ENCODE assay signal across 8 mouse cellular contexts in the genomic region with DNA sequence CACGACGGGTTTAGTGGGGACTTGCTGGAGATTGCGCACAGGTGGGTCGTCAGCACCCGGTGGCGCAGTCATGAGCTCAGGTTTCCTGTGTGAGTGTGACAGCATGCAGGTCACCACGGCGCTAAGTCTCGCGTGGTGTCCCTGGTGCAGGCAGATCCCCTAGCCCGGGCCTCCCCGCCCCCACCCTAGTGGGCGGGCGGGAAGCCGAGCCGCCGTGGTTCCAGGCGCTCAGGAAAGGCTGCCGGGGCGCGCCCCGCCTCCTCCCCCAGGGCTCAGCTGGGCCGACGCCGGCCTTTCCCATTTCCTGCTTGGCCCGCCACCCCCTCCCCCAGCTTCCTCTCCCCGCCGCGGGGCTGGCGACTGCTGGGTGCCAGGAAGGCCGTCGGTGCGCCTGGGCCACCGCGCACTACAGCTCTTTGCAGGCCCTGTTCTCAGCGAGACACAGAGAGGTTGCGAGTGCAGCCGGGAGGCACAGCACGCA. TPM values are rescaled to one million over a fixed set of nuclear protein-coding genes. Genes with fewer than 3 reads are reported as not detected.
DNase-seq lines count a peak whose midpoint lies in the region; ATAC-seq and TF ChIP-seq lines count a peak whose summit lies in the region.

No protein-coding gene starts in this region.

- TF ChIP-seq POLR2A in lung, adult 2 months (IDR thresholded peaks at IDR 0.05; ENCODE audit: borderline replicate concordance, extremely low read depth, low read depth, low read length), result peak; percentile 83
- TF ChIP-seq POLR2A in thymus, adult 2 months (IDR thresholded peaks at IDR 0.05; ENCODE audit: control insufficient read depth, extremely low read depth, insufficient read depth, low read length, poor library complexity), result peak; percentile 54; the same call in 1 of the 2 replicates

- H3K9ac ChIP-seq in embryonic facial prominence, embryonic 15.5 days, result peak overlapping the region; percentile 51
- peak overlapping the region; percentile 77 for H3K9ac ChIP-seq in heart, embryonic 14.5 days (ENCODE audit: low read length)
- H3K9ac ChIP-seq in kidney, embryonic 16.5 days (replicated peaks; ENCODE audit: low read length), result peak overlapping the region; percentile 91
- peak overlapping the region; percentile 68 for H3K9ac ChIP-seq in neural tube, embryonic 13.5 days

- no peaks in the 10 kb centered on the region for H3K27me3 ChIP-seq in embryonic facial prominence, embryonic 15.5 days
- no peaks in the 10 kb centered on the region for H3K27me3 ChIP-seq in heart, embryonic 14.5 days (ENCODE audit: control insufficient read depth, insufficient read depth, low read length)
- H3K27me3 ChIP-seq in kidney, embryonic 16.5 days (ENCODE audit: insufficient read depth, low read length), result no peaks in the 10 kb centered on the region
- H3K27me3 ChIP-seq in neural tube, embryonic 13.5 days, result no peaks in the 10 kb centered on the region
- H3K27me3 ChIP-seq in thymus, adult 2 months (ENCODE audit: control insufficient read depth, insufficient read depth, low read length), result no peaks in the 10 kb centered on the region

- H3K4me3 ChIP-seq in embryonic facial prominence, embryonic 15.5 days (replicated peaks), result peak overlapping the region; percentile 87
- H3K4me3 ChIP-seq in heart, embryonic 14.5 days (ENCODE audit: control insufficient read depth in 1 of 2, insufficient read depth in 1 of 2, low read depth in 1 of 2, low read length in 2 of 2), result peak overlapping the region; percentile 54 to 64
- peak overlapping the region; percentile 54 for H3K4me3 ChIP-seq in kidney, embryonic 16.5 days (ENCODE audit: low read length)
- peak overlapping the region; percentile 74 for H3K4me3 ChIP-seq in lung, adult 2 months (replicated peaks; ENCODE audit: extremely low read depth, low read depth, low read length)
- peak overlapping the region; percentile 82 for H3K4me3 ChIP-seq in neural tube, embryonic 13.5 days
- H3K4me3 ChIP-seq in thymus, adult 2 months (ENCODE audit: control insufficient read depth, insufficient read depth, low read length), result peak overlapping the region; percentile 44

- peaks cover 64% of the 10 kb centered on the region for H3K4me1 ChIP-seq in embryonic facial prominence, embryonic 15.5 days
- H3K4me1 ChIP-seq in heart, embryonic 14.5 days (ENCODE audit: control insufficient read depth in 2 of 2, insufficient read depth in 2 of 2, low read length in 2 of 2), result peaks cover 20 to 26% of the 10 kb centered on the region in 2 experiments; a peak in 3 of 4 replicates
- H3K4me1 ChIP-seq in kidney, embryonic 16.5 days (ENCODE audit: insufficient read depth, low read length), result peaks cover 46% of the 10 kb centered on the region
- peaks cover 19% of the 10 kb centered on the region for H3K4me1 ChIP-seq in lung, adult 2 months (ENCODE audit: control insufficient read depth, insufficient read depth, low read length)
- peaks cover 72% of the 10 kb centered on the region for H3K4me1 ChIP-seq in neural tube, embryonic 13.5 days (replicated peaks)
- peaks cover 46% of the 10 kb centered on the region for H3K4me1 ChIP-seq in thymus, adult 2 months (replicated peaks; ENCODE audit: control insufficient read depth, insufficient read depth, low read length)

- H3K9me3 ChIP-seq in embryonic facial prominence, embryonic 15.5 days (replicated peaks), result no peaks in the 10 kb centered on the region
- H3K9me3 ChIP-seq in heart, embryonic 14.5 days (ENCODE audit: control insufficient read depth, low read length), result no peaks in the 10 kb centered on the region
- no peaks in the 10 kb centered on the region for H3K9me3 ChIP-seq in kidney, embryonic 16.5 days (ENCODE audit: low read length)
- H3K9me3 ChIP-seq in neural tube, embryonic 13.5 days, result no peaks in the 10 kb centered on the region

- H3K36me3 ChIP-seq in embryonic facial prominence, embryonic 15.5 days, result no peaks in the 10 kb centered on the region
- no peaks in the 10 kb centered on the region for H3K36me3 ChIP-seq in heart, embryonic 14.5 days (ENCODE audit: control insufficient read depth, insufficient read depth, low read length)
- no peaks in the 10 kb centered on the region for H3K36me3 ChIP-seq in kidney, embryonic 16.5 days (ENCODE audit: insufficient read depth, low read length)
- H3K36me3 ChIP-seq in neural tube, embryonic 13.5 days, result no peaks in the 10 kb centered on the region
- H3K36me3 ChIP-seq in thymus, adult 2 months (ENCODE audit: control insufficient read depth, insufficient read depth, low read length), result no peaks in the 10 kb centered on the region

- DNase-seq in CD4-positive helper T cell, adult 2 months (ENCODE audit: low read depth, low spot score), result peak; percentile 97
- peak; percentile 93 for DNase-seq in adrenal gland, adult 2 months
- DNase-seq in lung, adult 2 months, result peak; percentile 80
- peak; percentile 85 for DNase-seq in thymus, adult 2 months

- H3K27ac ChIP-seq in embryonic facial prominence, embryonic 15.5 days (replicated peaks), result peak overlapping the region; percentile 98
- H3K27ac ChIP-seq in heart, embryonic 14.5 days (replicated peaks in 1 of 2; ENCODE audit: control insufficient read depth in 1 of 2, insufficient read depth in 1 of 2, low read depth in 2 of 2, low read length in 2 of 2), result peak overlapping the region; percentile 94 to 98
- peak overlapping the region; percentile 100 for H3K27ac ChIP-seq in kidney, embryonic 16.5 days (ENCODE audit: low read length)
- peak overlapping the region; percentile 93 for H3K27ac ChIP-seq in neural tube, embryonic 13.5 days (replicated peaks)
- peak overlapping the region; percentile 86 for H3K27ac ChIP-seq in thymus, adult 2 months (ENCODE audit: control insufficient read depth, insufficient read depth, low read length)

- peak overlapping the region; percentile 95 for H3K4me2 ChIP-seq in embryonic facial prominence, embryonic 15.5 days (replicated peaks)
- H3K4me2 ChIP-seq in heart, embryonic 14.5 days (ENCODE audit: low read length), result peak overlapping the region; percentile 99
- peak overlapping the region; percentile 98 for H3K4me2 ChIP-seq in kidney, embryonic 16.5 days (replicated peaks; ENCODE audit: low read depth, low read length)
- peak overlapping the region; percentile 88 for H3K4me2 ChIP-seq in neural tube, embryonic 13.5 days

- 1% methylated on average over 32 of the region's 39 CpGs for WGBS in embryonic facial prominence, embryonic 15.5 days
- WGBS in heart, embryonic 14.5 days, result 1% methylated on average over 32 of the region's 39 CpGs
- 2% methylated on average over 39 of the region's 39 CpGs for WGBS in kidney, embryonic 16.5 days
- WGBS in lung, adult 2 months, result under 1% methylated on average over 37 of the region's 39 CpGs
- whole genome bisulfite sequencing in neural tube, embryonic 13.5 days, result 1% methylated on average over 39 of the region's 39 CpGs
- 1% methylated on average over 38 of the region's 39 CpGs for WGBS in thymus, adult 2 months

- peak; percentile 76 for ATAC-seq in embryonic facial prominence, embryonic 15.5 days (ENCODE audit: insufficient number of reproducible peaks, low FRiP score, low TSS enrichment, low read depth)
- ATAC-seq in heart, embryonic 14.5 days (ENCODE audit: insufficient number of reproducible peaks, insufficient read depth, low FRiP score, low read depth), result peak; percentile 72
- ATAC-seq in kidney, embryonic 16.5 days (ENCODE audit: low FRiP score, low TSS enrichment), result peak; percentile 75
- peak; percentile 45 for ATAC-seq in neural tube, embryonic 13.5 days (ENCODE audit: low read depth)

- TF ChIP-seq CTCF in lung, adult 2 months (IDR thresholded peaks at IDR 0.05; ENCODE audit: insufficient read depth, low read length), result no peak
- peak; percentile 53; the same call in 1 of the 2 replicates for TF ChIP-seq CTCF in thymus, adult 2 months (IDR thresholded peaks at IDR 0.05; ENCODE audit: borderline replicate concordance, control insufficient read depth, extremely low read depth, insufficient read depth, low read length, poor library complexity)

RNA-seq across cellular contexts. Expression of a gene that starts 0.7 kb away (rescaled TPM):
- total RNA-seq in adrenal gland, adult 2 months (2021), result 100 to 1,000 TPM in 1 of 2 experiments, 10 to 100 TPM in 1; 76.2 to 110 TPM
- polyA plus RNA-seq in adrenal gland, adult 2 months (2012; rRNA removed), result 476 and 593 TPM in 2 replicates
- 127 and 130 TPM in 2 replicates for polyA plus RNA-seq in embryonic facial prominence, embryonic 15.5 days (2015; fragmentation: Nextera tagmentation; extraction: Ambion mirVana)
- polyA plus RNA-seq in heart, embryonic 14.5 days (2014; fragmentation: Nextera tagmentation; extraction: Ambion mirVana), result 83.7 and 85.8 TPM in 2 replicates
- polyA plus RNA-seq in kidney, embryonic 16.5 days (2015; fragmentation: Nextera tagmentation; extraction: Ambion mirVana), result 133 and 149 TPM in 2 replicates
- polyA plus RNA-seq in lung, adult 2 months (2012; rRNA removed), result 228 and 351 TPM in 2 replicates
- polyA plus RNA-seq in neural tube, embryonic 13.5 days (2015; fragmentation: Nextera tagmentation; extraction: Ambion mirVana), result 117 and 141 TPM in 2 replicates
- 392 and 506 TPM in 2 replicates for polyA plus RNA-seq in thymus, adult 2 months (2012; rRNA removed)

RNA-seq across cellular contexts. Expression of a gene that starts 6.5 kb away (rescaled TPM):
- total RNA-seq in adrenal gland, adult 2 months (2021), result 1 to 10 TPM; 1.8 to 3.6 TPM
- 8.4 and 11.1 TPM in 2 replicates for polyA plus RNA-seq in adrenal gland, adult 2 months (2012; rRNA removed)
- polyA plus RNA-seq in embryonic facial prominence, embryonic 15.5 days (2015; fragmentation: Nextera tagmentation; extraction: Ambion mirVana), result 2.9 and 4.0 TPM in 2 replicates
- 1.3 and 3.2 TPM in 2 replicates for polyA plus RNA-seq in heart, embryonic 14.5 days (2014; fragmentation: Nextera tagmentation; extraction: Ambion mirVana)
- 1.8 and 1.9 TPM in 2 replicates for polyA plus RNA-seq in kidney, embryonic 16.5 days (2015; fragmentation: Nextera tagmentation; extraction: Ambion mirVana)
- 10.4 and 10.5 TPM in 2 replicates for polyA plus RNA-seq in lung, adult 2 months (2012; rRNA removed)
- polyA plus RNA-seq in neural tube, embryonic 13.5 days (2015; fragmentation: Nextera tagmentation; extraction: Ambion mirVana), result 1.5 and 1.8 TPM in 2 replicates
- 15.3 and 18.5 TPM in 2 replicates for polyA plus RNA-seq in thymus, adult 2 months (2012; rRNA removed)

RNA-seq across cellular contexts. Expression of a gene that starts 15.2 kb away (rescaled TPM):
- 100 to 1,000 TPM; 103 to 199 TPM for total RNA-seq in adrenal gland, adult 2 months (2021)
- polyA plus RNA-seq in adrenal gland, adult 2 months (2012; rRNA removed), result 344 and 376 TPM in 2 replicates
- polyA plus RNA-seq in embryonic facial prominence, embryonic 15.5 days (2015; fragmentation: Nextera tagmentation; extraction: Ambion mirVana), result 139 and 143 TPM in 2 replicates
- 59.5 and 69.8 TPM in 2 replicates for polyA plus RNA-seq in heart, embryonic 14.5 days (2014; fragmentation: Nextera tagmentation; extraction: Ambion mirVana)
- 215 and 217 TPM in 2 replicates for polyA plus RNA-seq in kidney, embryonic 16.5 days (2015; fragmentation: Nextera tagmentation; extraction: Ambion mirVana)
- polyA plus RNA-seq in lung, adult 2 months (2012; rRNA removed), result 102 and 112 TPM in 2 replicates
- 113 and 115 TPM in 2 replicates for polyA plus RNA-seq in neural tube, embryonic 13.5 days (2015; fragmentation: Nextera tagmentation; extraction: Ambion mirVana)
- 185 and 201 TPM in 2 replicates for polyA plus RNA-seq in thymus, adult 2 months (2012; rRNA removed)

RNA-seq across cellular contexts. Expression of a gene that starts 22.8 kb away (rescaled TPM):
- total RNA-seq in adrenal gland, adult 2 months (2021), result 10 to 100 TPM in 1 of 2 experiments, 1 to 10 TPM in 1; 1.3 to 44.6 TPM
- polyA plus RNA-seq in adrenal gland, adult 2 months (2012; rRNA removed), result 18.5 and 22.2 TPM in 2 replicates
- 0.16 TPM in 2 replicates for polyA plus RNA-seq in embryonic facial prominence, embryonic 15.5 days (2015; fragmentation: Nextera tagmentation; extraction: Ambion mirVana)
- 1.1 TPM in 2 replicates for polyA plus RNA-seq in heart, embryonic 14.5 days (2014; fragmentation: Nextera tagmentation; extraction: Ambion mirVana)
- 1.0 and 1.2 TPM in 2 replicates for polyA plus RNA-seq in kidney, embryonic 16.5 days (2015; fragmentation: Nextera tagmentation; extraction: Ambion mirVana)
- 5.4 and 6.6 TPM in 2 replicates for polyA plus RNA-seq in lung, adult 2 months (2012; rRNA removed)
- not detected in 2 replicates for polyA plus RNA-seq in neural tube, embryonic 13.5 days (2015; fragmentation: Nextera tagmentation; extraction: Ambion mirVana)
- polyA plus RNA-seq in thymus, adult 2 months (2012; rRNA removed), result 6.7 and 7.5 TPM in 2 replicates

RNA-seq across cellular contexts. Expression of a gene that starts 50.8 kb away (rescaled TPM):
- 100 to 1,000 TPM; 115 to 127 TPM for total RNA-seq in adrenal gland, adult 2 months (2021)
- 115 and 117 TPM in 2 replicates for polyA plus RNA-seq in adrenal gland, adult 2 months (2012; rRNA removed)
- polyA plus RNA-seq in embryonic facial prominence, embryonic 15.5 days (2015; fragmentation: Nextera tagmentation; extraction: Ambion mirVana), result 52.1 and 56.6 TPM in 2 replicates
- 39.7 and 46.6 TPM in 2 replicates for polyA plus RNA-seq in heart, embryonic 14.5 days (2014; fragmentation: Nextera tagmentation; extraction: Ambion mirVana)
- 88.5 TPM in 2 replicates for polyA plus RNA-seq in kidney, embryonic 16.5 days (2015; fragmentation: Nextera tagmentation; extraction: Ambion mirVana)
- polyA plus RNA-seq in lung, adult 2 months (2012; rRNA removed), result 32.2 and 33.7 TPM in 2 replicates
- polyA plus RNA-seq in neural tube, embryonic 13.5 days (2015; fragmentation: Nextera tagmentation; extraction: Ambion mirVana), result 102 and 108 TPM in 2 replicates
- polyA plus RNA-seq in thymus, adult 2 months (2012; rRNA removed), result 40.7 and 41.9 TPM in 2 replicates

Comparison
In these comparisons a context has a peak if more than half of its experiments do, and no peak if none do; other contexts are left out.
1. Peak in every context shown above with its lines: DNase-seq, ATAC-seq, H3K4me3 ChIP-seq and H3K27ac ChIP-seq.